In the genomic region with DNA sequence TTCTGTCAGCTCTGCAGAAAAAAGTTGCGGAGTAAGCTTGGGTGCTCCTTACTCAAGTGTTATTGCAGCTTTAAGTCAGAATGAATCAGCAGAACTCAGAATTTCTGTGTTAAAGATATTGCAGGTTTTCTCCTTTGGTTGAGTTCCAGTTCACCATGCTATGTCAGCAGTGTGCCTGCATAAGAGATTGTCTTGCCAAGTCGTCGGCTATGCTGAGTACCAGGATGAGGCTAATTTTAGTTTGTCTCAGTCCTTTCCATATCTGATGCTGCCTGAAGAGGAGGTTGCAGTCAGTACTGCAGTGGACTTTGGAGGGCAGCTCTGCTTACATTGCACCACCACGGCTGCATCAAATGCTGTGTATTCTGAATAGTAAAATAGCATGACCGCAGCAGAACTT, we compare ENCODE assay signal across 20 mouse cellular contexts. TPM values are rescaled to one million over a fixed set of nuclear protein-coding genes. Genes with fewer than 3 reads are reported as not detected.
DNase-seq lines count a peak whose midpoint lies in the region; ATAC-seq and TF ChIP-seq lines count a peak whose summit lies in the region.
"Had no signal": no experiment of that assay in that cellular context is flagged by ENCODE, and none has a peak within 500 bp of the region (broad histone marks: within the 10 kb centered on the region; RNA-seq: fewer than 3 reads in every experiment).

No protein-coding gene starts in this region.

- H3K27me3 ChIP-seq in heart, postnatal 0 days (ENCODE audit: control insufficient read depth, insufficient read depth, low read length): no peaks in the 10 kb centered on the region
- H3K27me3 ChIP-seq in heart, embryonic 12.5 days (replicated peaks): no peaks in the 10 kb centered on the region
- no peaks in the 10 kb centered on the region for H3K27me3 ChIP-seq in cerebellum, adult 2 months (ENCODE audit: control insufficient read depth, insufficient read depth, low read length)
- H3K27me3 ChIP-seq: hindbrain, embryonic 13.5 days; intestine, embryonic 15.5 days; liver, embryonic 15.5 days; neural tube, embryonic 12.5 days had no signal

- H3K4me2 ChIP-seq in heart, postnatal 0 days (ENCODE audit: low read depth, low read length): no peak overlapping the region
- no peak overlapping the region for H3K4me2 ChIP-seq in heart, embryonic 12.5 days
- H3K4me2 ChIP-seq: hindbrain, embryonic 13.5 days; intestine, embryonic 15.5 days; liver, embryonic 15.5 days; neural tube, embryonic 12.5 days had no signal

- H3K9ac ChIP-seq in heart, postnatal 0 days (replicated peaks; ENCODE audit: low read depth, low read length): no peak overlapping the region
- H3K9ac ChIP-seq in heart, embryonic 12.5 days: no peak overlapping the region
- H3K9ac ChIP-seq: hindbrain, embryonic 13.5 days; intestine, embryonic 15.5 days; liver, embryonic 15.5 days; neural tube, embryonic 12.5 days had no signal

- no peak for TF ChIP-seq EP300 in heart, postnatal 0 days (IDR thresholded peaks at IDR 0.05; ENCODE audit: low read depth)

- no peak overlapping the region for H3K4me3 ChIP-seq in heart, postnatal 0 days (ENCODE audit: low read depth, low read length)
- H3K4me3 ChIP-seq in heart, embryonic 12.5 days: no peak overlapping the region
- no peak overlapping the region for H3K4me3 ChIP-seq in cerebellum, adult 2 months (replicated peaks; ENCODE audit: insufficient read depth, low read depth, low read length)
- H3K4me3 ChIP-seq: embryonic facial prominence, embryonic 10.5 days; erythroblast, embryonic 14.5 days; hindbrain, embryonic 13.5 days; intestine, embryonic 15.5 days; liver, embryonic 15.5 days; neural tube, embryonic 12.5 days had no signal

- H3K27ac ChIP-seq in heart, postnatal 0 days (ENCODE audit: low read depth): no peak overlapping the region
- H3K27ac ChIP-seq in heart, embryonic 12.5 days (ENCODE audit: poor library complexity, severe bottlenecking): no peak overlapping the region
- H3K27ac ChIP-seq in cerebellum, adult 2 months (ENCODE audit: insufficient read depth, low read length): no peak overlapping the region
- H3K27ac ChIP-seq: embryonic facial prominence, embryonic 10.5 days; hindbrain, embryonic 13.5 days; intestine, embryonic 15.5 days; kidney, postnatal 0 days; liver, embryonic 15.5 days; neural tube, embryonic 12.5 days had no signal

- no peak for TF ChIP-seq CTCF in heart, postnatal 0 days (IDR thresholded peaks at IDR 0.05; ENCODE audit: low read depth)
- no peak for TF ChIP-seq CTCF in cerebellum, adult 2 months (IDR thresholded peaks at IDR 0.05; ENCODE audit: borderline replicate concordance, insufficient read depth, low read depth, low read length)

- ATAC-seq in heart, postnatal 0 days (ENCODE audit: insufficient read depth, low read depth): 0 out of 2 replicates have a peak, but pooled peaks have one; percentile 41
- ATAC-seq in heart, embryonic 12.5 days (ENCODE audit: insufficient number of reproducible peaks, low FRiP score): no peak
- ATAC-seq: CD4-positive, CD25-positive, alpha-beta regulatory T cell, adult 4 months; intestine, embryonic 15.5 days had no signal

- 53% methylated on average over 5 of the region's 5 CpGs for WGBS in heart, postnatal 0 days
- 56% methylated on average over 5 of the region's 5 CpGs for WGBS in heart, embryonic 12.5 days
- WGBS in cerebellum, adult 2 months: 37% methylated on average over 5 of the region's 5 CpGs

- peak; percentile 15; the same call in 1 of the 2 replicates for TF ChIP-seq POLR2A in cerebellum, adult 2 months (IDR thresholded peaks at IDR 0.05; ENCODE audit: borderline replicate concordance, insufficient read depth, low read length)

- 0 out of 2 replicates have a peak, but pooled peaks cover 4% of the 10 kb centered on the region for H3K4me1 ChIP-seq in heart, postnatal 0 days (ENCODE audit: control insufficient read depth, insufficient read depth)
- peaks cover 6% of the 10 kb centered on the region; the same call in 1 of the 2 replicates for H3K4me1 ChIP-seq in heart, embryonic 12.5 days (replicated peaks)
- peaks cover 4% of the 10 kb centered on the region; the same call in 1 of the 2 replicates for H3K4me1 ChIP-seq in cerebellum, adult 2 months (ENCODE audit: control insufficient read depth, insufficient read depth, low read length)
- H3K4me1 ChIP-seq: intestine, embryonic 15.5 days; liver, embryonic 15.5 days had no signal

- DNase-seq in heart, postnatal 0 days (ENCODE audit: low spot score): peak; percentile 24
- DNase-seq in cerebellum, adult 11 months: peak; percentile 31
- DNase-seq in cerebellum, adult 2 months: peak; percentile 61 to 84
- peak; percentile 11 for DNase-seq in heart, postnatal 4 days
- no peak for DNase-seq in embryo, embryonic 9.5 days (ENCODE audit: extremely low spot score)
- no peak for DNase-seq in T-cell, adult 2 months (ENCODE audit: low spot score)
- DNase-seq: adrenal gland, postnatal 14 days; lung, postnatal 10 days; right cerebral cortex, postnatal 4 days had no signal

- no peaks in the 10 kb centered on the region for H3K9me3 ChIP-seq in heart, postnatal 0 days (replicated peaks; ENCODE audit: control insufficient read depth, low read length)
- H3K9me3 ChIP-seq in heart, embryonic 12.5 days (replicated peaks): no peaks in the 10 kb centered on the region
- H3K9me3 ChIP-seq: embryonic facial prominence, embryonic 10.5 days; hindbrain, embryonic 13.5 days; intestine, embryonic 15.5 days; liver, embryonic 15.5 days; neural tube, embryonic 12.5 days had no signal

- H3K36me3 ChIP-seq in heart, postnatal 0 days (replicated peaks; ENCODE audit: control insufficient read depth, insufficient read depth, low read length): no peaks in the 10 kb centered on the region
- H3K36me3 ChIP-seq in heart, embryonic 12.5 days: no peaks in the 10 kb centered on the region
- H3K36me3 ChIP-seq: embryonic facial prominence, embryonic 10.5 days; hindbrain, embryonic 13.5 days; intestine, embryonic 15.5 days; liver, embryonic 15.5 days; neural tube, embryonic 12.5 days had no signal

RNA-seq across cellular contexts. Expression of gene Adam23, which starts 33.3 kb away (rescaled TPM):
- total RNA-seq in heart, postnatal 0 days (2014; rRNA removed; ENCODE audit: low replicate concordance): 3.7 and 8.9 TPM in 2 replicates
- 0.72 and 0.74 TPM in 2 replicates for polyA plus RNA-seq in heart, postnatal 0 days (2015; fragmentation: Nextera tagmentation; extraction: Ambion mirVana)
- 2.1 TPM in 2 replicates for polyA plus RNA-seq in heart, embryonic 12.5 days (2016; fragmentation: Nextera tagmentation; extraction: Ambion mirVana)
- polyA plus RNA-seq in cerebellum, adult 2 months (2012; rRNA removed): 116 and 124 TPM in 2 replicates
- 1 to 10 TPM; 1.1 to 2.5 TPM for total RNA-seq in heart, postnatal 4 days (2021)
- total RNA-seq: megakaryocyte-erythroid progenitor cell, adult 5-6 weeks; MEL had no signal
- polyA plus RNA-seq: erythroblast, embryonic 14.5 days had no signal

Comparison
In these comparisons a context has a peak if more than half of its experiments do, and no peak if none do; other contexts are left out.
1. DNase-seq: peak in heart, postnatal 0 days (single experiment), cerebellum, adult 11 months (single experiment), cerebellum, adult 2 months (2 of 2) and heart, postnatal 4 days (single experiment); none in embryo, embryonic 9.5 days (single experiment) and T-cell, adult 2 months (single experiment).
2. RNA of gene Adam23, which starts 33.3 kb away (polyA plus RNA-seq): 116 to 124 TPM in cerebellum, adult 2 months; 2.1 TPM in heart, embryonic 12.5 days and 0.72 to 0.74 TPM in heart, postnatal 0 days; every median in the first group is over 10 times any median in the second.